Mouse (Mus musculus) natural killer cell, adult 2 months (primary cell): ENCODE results near the gene Nme3.
A peak's percentile ranks its signal among the peaks of the same experiment; 100 is the strongest.

ENCODE experiments used
- DNase-seq, 2 experiments: peaks; one replicate each; pipeline ENCODE4 v3.0.0; 2022; ENCODE audit warnings: low spot score in 2 of 2

Nme3 gene

DNA sequence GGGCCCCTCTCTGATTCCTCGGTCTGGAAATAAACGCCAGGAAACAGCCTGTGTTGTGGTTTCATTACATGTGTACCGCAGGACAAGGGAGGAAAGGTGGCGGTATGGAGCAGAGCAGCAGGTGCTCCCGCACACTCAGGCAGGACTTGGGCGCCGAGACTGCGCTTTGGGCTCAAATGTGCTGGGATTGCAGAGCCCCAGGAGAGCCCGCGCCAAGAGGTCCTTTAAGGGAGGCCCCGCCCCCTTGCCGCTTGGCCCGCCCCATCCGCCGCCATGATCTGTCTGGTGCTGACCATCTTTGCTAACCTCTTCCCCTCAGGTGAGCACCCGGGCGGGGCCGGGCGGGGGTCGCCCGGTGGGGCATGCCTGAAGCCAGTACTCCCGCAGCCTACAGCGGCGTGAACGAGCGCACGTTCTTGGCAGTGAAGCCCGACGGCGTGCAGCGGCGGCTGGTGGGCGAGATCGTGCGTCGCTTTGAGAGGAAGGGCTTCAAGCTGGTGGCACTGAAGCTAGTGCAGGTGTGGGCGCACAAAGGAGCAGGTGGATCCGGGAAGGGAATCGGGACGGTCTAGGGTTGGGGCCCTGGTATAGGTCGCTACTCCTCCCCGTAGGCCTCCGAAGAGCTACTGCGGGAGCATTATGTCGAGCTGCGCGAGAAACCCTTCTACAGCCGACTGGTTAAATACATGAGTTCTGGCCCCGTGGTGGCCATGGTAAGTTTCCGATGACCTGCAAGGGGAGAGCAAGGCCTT is at the start of gene Nme3:
Nme3 (plus strand) TSS at position 260 of the 752 bp plus-strand sequence.
- peak in 1 of 2 experiments; percentile 48 for DNase-seq

DNA sequence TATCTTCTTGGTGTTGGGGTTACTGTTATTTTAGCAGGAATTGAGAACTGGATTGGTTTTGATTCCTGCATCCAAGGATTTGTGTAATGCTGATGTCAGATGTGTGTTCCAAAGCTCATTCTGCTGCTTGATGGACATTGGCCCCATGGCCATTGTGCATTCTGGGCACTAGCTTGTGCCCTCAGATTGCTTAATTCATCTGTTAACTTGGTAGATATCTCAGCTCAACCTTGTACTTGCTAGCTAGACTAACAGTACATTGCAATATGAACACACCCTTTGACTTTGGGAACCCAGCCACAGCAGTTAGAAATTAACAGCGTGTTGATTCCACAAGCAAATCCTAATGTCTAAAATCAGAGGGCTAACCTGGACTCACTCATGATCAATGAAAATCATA is 48.9 kb upstream of the Nme3 start:
- DNase-seq: no peak

DNA sequence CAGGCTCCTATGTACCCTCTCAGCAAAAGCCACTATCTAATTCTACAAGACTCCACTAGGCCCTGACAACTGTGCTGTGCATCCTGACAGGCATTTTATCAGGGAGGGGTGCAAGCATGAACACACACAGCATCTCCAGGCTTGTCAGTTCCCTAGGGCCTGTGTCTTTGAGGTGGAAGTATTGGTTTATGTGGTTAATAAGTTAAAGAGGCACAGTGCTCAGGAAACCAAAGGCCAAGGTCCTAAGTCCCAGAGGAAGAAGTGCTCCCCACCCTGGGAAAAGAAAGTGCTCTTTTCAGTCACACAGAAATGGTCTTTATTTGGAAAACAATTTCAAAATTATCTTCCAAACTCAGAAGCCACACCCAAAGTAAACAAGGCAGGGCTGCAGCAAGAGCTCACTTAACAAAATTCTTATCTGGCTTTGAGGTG is 47.7 kb upstream of the Nme3 start:
- DNase-seq: no peak

DNA sequence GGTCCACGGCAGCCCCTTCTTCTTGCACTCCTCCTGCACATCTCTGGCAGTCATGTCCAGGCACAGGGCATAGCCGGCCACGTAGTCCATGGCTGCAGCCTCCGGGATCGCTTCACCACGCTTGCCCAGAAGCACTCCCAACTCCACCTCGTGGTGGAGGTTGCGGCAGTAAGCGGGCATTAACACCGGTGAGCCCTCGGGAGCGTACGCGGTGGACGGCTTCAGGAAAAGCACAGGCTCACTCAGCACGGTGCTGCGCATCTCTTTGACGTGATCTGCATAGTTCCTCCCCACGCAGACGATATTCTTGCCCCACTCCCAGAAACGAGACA is 46.6 kb upstream of the Nme3 start:
- DNase-seq: no peak

DNA sequence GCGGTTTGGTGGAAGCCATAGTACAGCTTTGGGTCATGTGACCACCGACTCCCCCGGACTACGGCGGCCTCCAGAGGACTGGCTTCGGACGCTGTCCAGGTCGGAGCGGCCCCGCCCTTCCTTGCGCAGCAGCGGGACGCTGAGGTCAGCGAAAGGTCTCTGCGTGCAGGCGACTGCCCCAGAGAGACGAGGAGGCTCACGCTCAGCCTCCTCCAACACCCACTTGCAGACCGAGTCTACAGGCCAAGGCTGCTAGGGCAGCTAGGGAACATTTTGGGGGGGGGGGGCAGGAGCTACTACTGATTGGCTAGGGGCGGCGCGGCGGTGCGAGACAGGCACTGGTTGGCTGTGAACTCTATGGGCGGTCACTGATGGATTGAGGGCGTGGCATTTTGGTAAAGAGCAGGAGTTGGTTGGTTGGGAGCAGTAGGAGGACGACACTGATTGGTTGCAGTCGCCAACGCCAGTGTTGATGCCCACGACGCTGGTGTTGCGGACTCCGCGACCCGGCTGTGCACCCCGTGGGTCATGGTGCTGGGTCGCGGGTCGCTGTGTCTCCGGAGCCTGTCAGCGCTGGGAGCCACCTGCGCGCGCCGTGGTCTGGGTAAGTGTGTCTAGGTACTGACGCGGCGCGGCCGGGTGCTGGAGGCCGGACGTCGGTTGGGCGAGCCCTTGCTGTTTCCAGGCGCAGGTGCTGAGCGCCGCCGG is 46.1 kb upstream of the Nme3 start, which contains the start of gene Fahd1:
Fahd1 (minus strand) TSS at position 300 of the 708 bp plus-strand sequence.
- DNase-seq: peak; percentile 92 to 94

DNA sequence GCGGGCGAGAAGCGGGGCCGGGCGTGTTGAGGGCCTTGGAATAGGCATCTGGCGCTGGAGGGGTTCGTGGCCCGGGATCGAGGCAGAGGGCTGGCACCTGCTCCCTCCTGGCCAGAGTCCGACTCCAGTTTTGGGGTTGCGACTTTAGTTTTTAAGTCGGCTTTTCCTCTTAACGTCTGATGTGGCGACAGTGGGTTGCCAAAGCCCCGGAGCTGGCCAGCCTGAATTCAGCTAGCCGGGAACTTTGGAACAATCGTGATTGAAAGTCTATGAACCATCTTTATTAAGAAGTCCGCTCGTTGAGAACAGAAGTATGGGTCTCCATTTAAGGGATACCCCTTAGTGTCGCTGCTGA is 45.5 kb upstream of the Nme3 start:
- DNase-seq: no peak

DNA sequence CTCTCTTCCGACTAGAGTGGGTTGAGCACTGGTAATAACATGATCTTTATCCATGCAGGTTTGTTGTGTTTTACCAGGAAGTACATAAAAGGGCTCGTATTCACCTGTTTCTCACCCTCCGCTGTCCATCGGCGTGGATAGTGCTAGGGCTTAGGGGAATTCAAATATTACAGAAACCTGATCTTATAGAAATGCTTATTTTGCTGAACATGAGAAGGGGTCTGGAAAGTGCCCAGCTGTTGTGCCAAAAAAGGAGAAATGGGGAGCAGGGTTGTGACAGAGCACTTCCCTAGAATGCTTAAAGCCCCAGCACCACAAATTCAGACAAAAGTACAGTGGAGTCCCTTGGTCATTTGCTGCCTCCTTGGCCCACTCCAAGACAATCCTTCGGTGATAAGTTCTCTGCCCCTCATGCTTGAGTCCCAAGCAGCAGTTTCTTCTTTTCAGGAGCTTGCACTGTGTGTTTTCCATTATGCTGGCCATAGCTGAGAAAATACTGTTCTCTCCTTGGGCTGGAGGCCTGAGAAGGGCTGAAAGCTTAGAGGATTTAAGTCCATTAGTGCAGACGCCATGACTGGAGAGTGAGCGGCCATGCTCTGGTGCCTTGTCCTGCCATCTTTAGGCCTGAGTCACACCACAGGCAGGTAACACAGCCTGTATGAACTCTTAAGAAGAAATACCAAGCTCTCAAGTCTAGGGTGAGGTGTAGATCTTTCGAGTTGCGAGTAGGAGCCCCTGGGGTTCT is 44.7 kb upstream of the Nme3 start:
- no peak for DNase-seq

DNA sequence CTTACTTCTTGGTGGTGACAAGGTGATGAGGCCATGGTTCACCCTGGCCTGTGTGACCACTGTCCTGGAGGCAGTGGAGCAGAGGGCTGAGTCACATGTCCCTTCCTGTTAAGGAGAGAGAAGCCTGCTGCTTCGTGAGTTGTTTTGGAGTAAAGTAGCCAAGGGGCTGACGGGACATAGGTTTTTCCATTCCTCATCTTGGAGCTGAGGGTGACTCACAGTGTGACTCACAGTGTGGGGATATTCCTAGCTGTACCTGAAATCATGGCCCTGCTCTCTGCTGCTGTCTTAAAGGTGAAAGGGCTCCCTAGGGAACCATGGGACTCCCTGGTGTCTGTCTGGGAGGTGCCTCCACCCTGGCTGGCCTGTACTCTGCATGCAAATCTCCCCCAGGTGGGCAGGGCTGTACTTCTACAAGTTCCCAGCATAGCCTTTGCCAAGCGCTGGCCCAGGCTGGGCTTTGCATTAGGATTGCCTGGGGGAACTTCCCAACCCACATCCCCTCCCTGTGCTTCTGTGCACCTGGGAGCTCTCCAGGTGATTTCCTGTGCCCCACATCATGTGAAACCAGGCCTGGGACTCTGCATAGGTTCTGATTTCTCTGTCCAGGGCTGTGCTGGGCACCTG is 40.3 kb upstream of the Nme3 start:
- DNase-seq: no peak

DNA sequence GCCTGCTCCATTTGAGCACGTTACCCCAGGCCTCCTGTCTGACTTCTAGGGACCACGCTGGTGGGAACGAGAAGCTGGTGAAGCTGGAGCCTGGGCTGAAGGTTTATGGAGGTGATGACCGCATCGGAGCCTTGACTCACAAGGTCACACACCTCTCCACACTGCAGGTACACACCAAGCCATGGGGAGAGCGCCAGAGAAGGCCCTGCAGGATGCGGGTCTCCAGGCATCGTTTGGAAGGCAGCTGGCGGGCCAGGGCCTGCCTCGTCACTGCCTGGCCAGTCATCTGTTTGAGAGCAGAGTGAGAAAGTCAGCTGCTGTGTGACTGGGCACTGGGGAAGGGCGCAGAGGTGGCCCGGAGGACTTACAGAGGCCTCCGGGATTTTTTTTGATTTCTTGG is 39.7 kb upstream of the Nme3 start:
- no peak for DNase-seq

DNA sequence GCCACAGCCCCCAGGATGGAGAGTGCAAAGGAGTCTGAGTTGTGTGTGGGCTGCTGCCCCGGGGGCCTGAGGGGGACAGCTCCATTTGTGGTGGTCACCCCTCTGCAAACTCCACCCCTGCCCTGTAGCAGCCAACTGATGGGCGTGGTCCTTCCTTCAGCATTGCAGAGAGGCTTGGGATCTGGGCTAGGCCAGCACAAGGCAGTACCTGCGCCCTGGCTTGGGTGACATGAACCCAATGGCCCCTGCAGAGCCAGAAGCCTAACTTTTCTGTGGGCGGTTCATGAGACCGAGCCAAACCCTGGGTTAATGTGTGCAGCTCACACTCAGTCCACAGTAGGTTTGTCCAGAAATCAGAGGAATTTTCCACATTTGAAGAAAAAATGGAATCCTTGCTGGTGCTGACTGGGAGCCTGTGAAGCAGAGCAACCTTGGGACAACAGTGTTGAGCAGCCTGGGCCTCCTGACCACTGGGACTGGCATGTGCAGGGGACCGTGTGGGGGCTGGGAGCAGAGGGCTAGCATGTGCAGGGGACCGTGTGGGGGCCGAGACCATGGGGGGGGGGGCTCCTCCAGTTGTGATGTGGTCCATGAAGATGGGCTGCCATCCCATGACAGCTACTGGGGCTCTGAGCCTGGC is 38.3 kb upstream of the Nme3 start:
- no peak for DNase-seq

DNA sequence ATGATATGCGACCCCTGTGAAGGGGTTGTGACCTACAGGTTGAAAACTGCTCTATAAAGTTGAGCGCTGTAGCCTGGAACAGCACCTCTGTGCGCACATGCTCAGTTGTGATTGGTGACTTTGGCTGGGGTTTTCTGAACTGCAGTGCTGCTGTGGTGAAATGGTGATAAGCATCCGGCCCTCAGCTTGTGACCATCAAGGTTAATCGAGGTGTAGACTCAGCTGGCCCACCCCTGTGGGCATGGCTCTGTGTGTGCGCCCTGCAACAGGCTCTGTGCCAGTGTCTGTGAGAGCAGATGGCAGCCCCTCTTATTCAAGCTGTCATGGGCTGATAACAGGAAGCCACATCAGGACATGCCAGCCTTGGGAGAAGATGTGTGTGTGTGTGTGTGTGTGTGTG is 37.3 kb upstream of the Nme3 start:
- DNase-seq: no peak

DNA sequence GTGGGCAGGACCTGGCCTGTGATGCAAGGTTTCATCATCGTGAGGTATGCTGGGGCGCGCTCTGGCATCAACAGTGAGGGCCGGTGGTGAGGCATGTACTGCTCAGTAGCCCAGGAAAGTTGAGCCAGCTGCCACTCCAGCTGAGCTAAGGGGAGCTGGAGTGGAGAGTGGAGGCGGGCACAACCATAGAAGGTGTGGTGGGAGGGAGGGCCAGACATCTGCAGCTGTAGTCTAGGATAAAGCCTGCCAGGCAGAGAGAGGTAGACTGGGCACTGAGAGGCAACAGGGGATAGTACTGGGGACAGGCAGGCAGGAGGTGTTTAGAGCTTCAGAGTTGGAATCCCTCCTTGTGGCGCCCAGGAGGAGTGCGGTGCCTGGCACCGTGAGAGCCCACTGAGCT is 36.2 kb upstream of the Nme3 start:
- no peak for DNase-seq

DNA sequence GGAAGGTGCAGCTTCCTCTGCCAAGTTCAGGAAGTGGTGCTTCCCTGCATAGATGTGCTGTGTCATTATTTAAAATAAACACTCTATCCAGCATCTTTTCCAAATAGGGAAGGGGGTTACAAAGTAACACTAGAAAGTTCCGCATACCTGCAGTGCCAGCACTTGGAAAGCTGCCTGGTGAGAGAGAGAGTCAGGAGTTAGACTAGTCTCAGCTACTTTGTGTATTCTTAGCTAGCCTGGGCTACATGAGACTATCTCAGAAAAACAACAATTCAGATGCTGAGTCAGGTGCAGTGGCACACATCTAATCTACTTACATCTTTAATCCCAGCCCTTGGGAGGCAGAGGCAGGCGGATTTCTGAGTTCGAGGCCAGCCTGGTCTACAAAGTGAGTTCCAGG is 34.5 kb upstream of the Nme3 start:
- DNase-seq: no peak

DNA sequence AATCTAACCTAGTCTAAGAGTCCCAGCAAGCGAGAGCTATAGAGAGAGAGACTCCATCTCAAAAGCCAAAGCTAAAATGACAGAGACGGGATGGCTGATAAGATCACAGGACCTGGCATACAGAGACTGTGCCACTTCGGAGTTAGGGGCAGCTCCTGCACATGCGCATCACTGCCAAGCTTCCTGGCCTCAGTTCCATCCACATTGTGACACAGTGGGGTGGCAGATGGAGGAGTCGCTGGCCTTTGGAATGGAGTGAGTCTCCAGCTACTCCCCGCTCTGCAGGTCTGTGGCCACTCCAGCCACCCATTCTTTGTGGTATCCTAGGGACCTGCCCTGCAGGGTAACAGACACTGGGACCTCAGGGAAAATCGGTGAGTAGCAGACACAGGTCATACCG is 30.5 kb upstream of the Nme3 start, which contains the start of gene Igfals:
Igfals (plus strand) TSS at position 222 of the 400 bp plus-strand sequence.
- DNase-seq: no peak

DNA sequence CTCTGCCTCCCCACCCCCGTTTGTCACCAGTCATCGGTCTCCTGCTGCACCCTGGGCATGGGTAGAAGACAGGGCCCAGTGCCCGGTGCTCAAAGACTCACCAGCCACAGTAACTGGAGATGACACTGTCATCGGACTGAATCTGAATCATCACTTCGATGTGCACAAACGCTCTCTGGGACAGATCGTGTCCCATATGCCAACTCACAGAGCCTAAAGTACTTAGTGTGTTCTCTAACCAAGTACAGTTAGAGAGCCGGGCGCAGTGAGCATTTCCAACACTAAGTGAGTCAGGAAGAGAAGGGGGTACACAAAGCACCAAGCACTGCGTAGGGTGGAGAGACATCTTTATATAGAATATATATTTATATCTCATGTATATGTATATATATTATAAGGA is 28.4 kb upstream of the Nme3 start:
- no peak for DNase-seq

DNA sequence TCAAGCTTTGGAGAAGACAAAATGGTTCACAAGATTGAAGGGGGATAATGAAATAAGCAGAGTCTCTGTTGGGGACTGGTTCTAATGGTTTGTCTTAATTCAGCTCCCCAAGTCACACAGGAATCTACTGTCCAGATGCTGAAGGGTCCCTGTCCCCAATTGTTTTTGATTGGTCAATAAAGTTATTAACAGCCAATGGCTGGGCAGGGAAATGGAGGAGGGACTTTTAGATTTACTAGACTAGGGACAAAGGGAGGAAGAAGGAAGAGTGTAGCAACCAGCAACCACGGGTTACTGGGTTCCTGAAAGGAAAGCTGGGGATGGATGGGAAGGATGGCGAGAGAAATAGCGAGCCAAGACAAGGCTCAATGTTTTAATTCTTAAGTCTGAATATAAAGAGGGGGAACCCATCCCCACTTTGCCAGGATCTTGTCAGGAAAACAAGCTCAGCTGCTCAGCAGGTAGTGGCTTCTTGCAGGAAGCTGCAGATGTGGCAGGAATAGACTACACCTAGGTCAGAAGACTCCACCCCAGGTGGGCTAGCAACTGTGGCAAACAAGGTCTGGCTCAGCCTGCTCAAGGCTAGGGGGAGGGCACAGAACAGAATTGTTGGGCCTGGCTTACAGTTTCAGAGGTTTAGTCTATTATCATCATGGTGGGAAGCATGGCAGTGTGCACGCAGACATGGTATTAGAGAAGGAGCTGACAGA is 22.4 kb upstream of the Nme3 start:
- DNase-seq: no peak

DNA sequence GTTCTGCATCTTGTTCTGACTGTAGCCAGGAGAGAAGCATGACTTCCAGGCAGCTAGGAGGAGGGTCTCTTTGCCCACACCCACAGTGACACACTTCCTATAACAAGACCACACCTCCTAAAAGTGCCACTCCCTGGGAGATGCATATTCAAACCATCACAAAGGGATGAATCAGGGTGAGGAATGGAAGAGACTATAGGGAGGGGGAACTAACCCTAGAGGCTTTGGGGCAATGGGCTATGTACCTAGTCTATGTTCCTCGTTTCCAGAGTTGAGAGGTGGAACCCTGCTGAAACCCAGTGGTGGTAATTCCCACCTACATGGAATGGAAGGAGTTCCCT is 21.9 kb upstream of the Nme3 start:
- no peak for DNase-seq

DNA sequence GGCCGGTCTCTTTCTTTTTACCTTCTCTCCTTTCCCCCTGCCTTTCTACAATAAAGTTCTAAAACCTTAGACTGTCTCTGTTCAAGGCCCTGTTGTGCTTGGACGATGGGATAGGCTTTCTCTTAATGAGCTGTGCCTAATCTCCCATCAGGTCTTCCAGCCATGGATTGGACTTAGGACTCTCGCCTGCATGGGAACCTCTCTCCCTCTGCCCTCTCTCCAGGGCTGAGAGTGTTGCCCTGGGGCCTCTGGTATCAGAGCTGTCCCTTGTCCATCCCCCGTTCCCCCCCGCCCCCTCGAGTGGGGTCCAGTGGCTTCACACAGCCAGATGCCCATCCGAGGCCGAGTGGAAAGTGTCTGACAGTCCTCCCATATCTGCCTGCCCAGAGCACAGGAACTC is 21.3 kb upstream of the Nme3 start:
- no peak for DNase-seq

DNA sequence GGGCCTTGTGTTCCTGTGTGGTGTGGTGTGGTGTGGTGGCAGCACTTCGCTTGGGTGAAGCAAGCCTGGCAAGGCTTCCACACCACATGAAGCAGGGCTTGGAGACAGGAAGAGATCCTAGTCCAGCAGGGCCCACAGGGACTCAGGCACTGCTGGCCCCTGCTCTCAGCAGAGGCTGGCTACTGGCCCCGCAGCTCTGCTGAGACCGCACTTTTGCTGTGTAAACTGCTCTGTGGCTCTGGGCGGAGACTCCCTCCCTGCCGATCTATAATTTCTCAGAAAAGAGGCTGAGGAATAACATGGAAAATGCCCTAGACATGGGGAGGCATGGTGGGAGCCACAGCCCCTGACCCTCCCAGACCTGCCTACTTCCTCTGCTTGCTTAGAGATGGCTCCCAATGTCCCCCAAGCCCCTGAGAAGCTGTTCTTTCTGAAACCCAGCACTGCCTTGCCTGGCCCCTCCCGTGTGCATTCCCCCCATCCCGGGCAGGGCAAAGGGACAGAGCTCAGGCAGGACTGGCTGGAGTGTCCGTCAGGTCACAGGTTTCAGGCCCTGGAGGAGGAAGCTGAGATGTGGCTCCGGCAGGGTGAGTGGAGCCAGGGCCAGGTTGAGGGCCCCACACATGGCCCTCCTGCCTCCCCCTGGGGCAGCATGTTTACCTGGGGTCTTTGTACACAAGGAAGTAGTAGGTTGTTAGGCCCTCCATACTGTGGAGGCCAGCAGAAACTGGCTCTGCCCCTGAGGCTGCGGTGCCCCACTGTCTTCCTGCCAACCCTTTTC is 18.8 kb upstream of the Nme3 start:
- DNase-seq: no peak

DNA sequence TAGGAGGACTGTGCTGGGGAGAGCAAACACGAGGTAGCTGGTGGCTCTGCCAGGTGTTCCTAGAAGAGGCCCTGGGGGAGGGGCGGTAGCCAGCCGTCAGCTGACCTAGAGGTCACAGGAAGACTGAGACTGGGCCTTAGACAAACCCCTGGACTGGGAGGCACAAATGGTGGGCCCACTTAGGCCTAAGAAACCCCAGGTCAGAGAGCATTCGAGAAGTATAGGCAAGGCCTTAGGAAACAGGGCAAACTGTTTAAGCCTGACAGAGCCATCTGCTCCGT is 18.2 kb upstream of the Nme3 start:
- no peak for DNase-seq

DNA sequence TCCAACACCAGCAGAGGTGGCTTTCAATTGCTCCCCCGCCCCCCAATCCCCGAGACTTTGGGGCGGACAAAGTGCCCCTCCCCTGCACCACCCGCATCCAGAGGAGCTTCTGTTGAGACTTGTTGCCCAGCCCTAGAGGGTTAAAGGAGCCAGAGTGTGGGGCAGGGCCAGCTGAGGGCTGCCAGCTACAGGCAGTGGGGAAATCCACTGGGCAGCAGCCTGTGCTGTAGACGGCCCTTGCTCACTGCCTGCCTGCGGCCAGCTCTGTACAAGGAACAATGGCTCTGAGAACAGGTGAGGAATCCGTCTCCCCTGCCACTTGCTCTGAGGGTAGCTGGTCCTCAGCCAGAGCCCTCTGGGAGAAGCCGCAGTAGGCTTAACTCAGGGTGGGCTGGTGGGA is 17.8 kb upstream of the Nme3 start:
- DNase-seq: no peak
